Mouse (Mus musculus) heart, embryonic 13.5 days (tissue): ENCODE data around the gene Rhcg. TPM values are rescaled to one million over a fixed set of nuclear protein-coding genes. Genes with fewer than 3 reads are reported as not detected.
A peak's percentile ranks its signal among the peaks of the same experiment; 100 is the strongest.

Experiments used
- ATAC-seq: fragments of 200-750 bp; cut with Nextera tagmentation; 2 replicates; pipeline ENCODE4 v1.8.0; 2017; ENCODE audit warnings: moderate TSS enrichment; ENCODE audit not compliant: insufficient number of reproducible peaks, low FRiP score, low TSS enrichment; ENCODE audit errors: extremely low read depth
- H3K27ac ChIP-seq: fragments of 300-500 bp; sonication (generic); replicated peaks from 2 replicates; pipeline ENCODE4 v1.5.1; 2015; ENCODE audit warnings: moderate library complexity, mild to moderate bottlenecking, inconsistent platforms
- H3K27me3 ChIP-seq: fragments of 300-500 bp; sonication (generic); replicated peaks from 2 replicates; pipeline ENCODE4 v1.6.1; 2015; ENCODE audit warnings: mild to moderate bottlenecking, inconsistent platforms
- H3K36me3 ChIP-seq: fragments of 300-500 bp; sonication (generic); 2 replicates; pipeline ENCODE4 v1.6.1; 2015; ENCODE audit warnings: mild to moderate bottlenecking, inconsistent platforms
- H3K4me1 ChIP-seq: fragments of 300-500 bp; sonication (generic); 2 replicates; pipeline ENCODE4 v1.6.1; 2015; ENCODE audit warnings: inconsistent platforms
- H3K4me2 ChIP-seq: fragments of 300-500 bp; sonication (generic); 2 replicates; pipeline ENCODE4 v1.6.1; 2015; ENCODE audit warnings: inconsistent platforms, mild to moderate bottlenecking, moderate library complexity
- H3K4me3 ChIP-seq: fragments of 300-500 bp; sonication (generic); 2 replicates; pipeline ENCODE4 v1.5.1; 2015; ENCODE audit warnings: moderate library complexity, mild to moderate bottlenecking, inconsistent platforms
- H3K9ac ChIP-seq: fragments of 300-500 bp; sonication (generic); 2 replicates; pipeline ENCODE4 v1.6.1; 2015; ENCODE audit warnings: inconsistent platforms, mild to moderate bottlenecking, moderate library complexity
- H3K9me3 ChIP-seq: fragments of 300-500 bp; sonication (generic); 2 replicates; pipeline ENCODE4 v1.6.1; 2016; ENCODE audit warnings: inconsistent platforms
- WGBS: fragments of 180-500 bp; shearing (Covaris S2); methylation state at CpG from one replicate; pipeline ENCODE4 v1.1.7; 2015; ENCODE audit warnings: mixed read lengths; 5-methylcytosine and 5-hydroxymethylcytosine counted together
- polyA plus RNA-seq: library from polyadenylated mRNA; unstranded; fragments of >200 nt; fragmentation: Nextera tagmentation; extraction: Ambion mirVana; gene quantifications from 2 replicates; pipeline ENCODE4 v1.2.1, GENCODE M21; 2015

Rhcg gene
- polyA plus RNA-seq, 1 experiment from 2014 or later = not detected

DNA sequence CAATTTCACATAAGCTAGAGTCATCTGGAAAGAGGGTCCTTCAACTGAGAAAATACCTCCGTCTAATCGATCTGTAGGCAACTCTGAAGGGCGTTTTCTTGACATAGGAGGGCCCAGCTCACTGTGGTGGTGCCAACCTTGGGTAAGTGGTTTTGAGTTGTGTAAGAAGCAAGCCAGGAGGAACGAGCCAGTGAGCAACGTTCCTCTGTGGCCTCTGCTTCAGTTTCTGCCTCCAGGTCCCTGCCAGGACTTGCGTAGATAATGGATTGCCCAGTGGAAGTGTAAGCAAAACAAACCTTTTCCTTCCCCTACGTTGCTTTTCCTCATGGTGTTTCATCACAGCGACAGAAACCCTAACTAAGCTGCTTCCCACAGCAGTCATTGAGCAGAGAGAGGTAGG, 15.5 kb downstream of the Rhcg start:
- WGBS = 45% methylated on average over 8 of the region's 8 CpGs
- no peaks in the 10 kb centered on the region for H3K36me3 ChIP-seq

GRCm38 (mm10) chr7:79600122-79600521, 17.3 kb downstream of the Rhcg start:
- no peak for ATAC-seq
- Histone ChIP-seq H3K4me2 (no peak overlapping the region), H3K27me3 (peaks cover 100% of the 10 kb centered on the region), H3K36me3 (no peaks in the 10 kb centered on the region), H3K27ac (no peak overlapping the region), H3K4me3 (no peak overlapping the region), H3K9me3 (no peaks in the 10 kb centered on the region), H3K4me1 (no peaks in the 10 kb centered on the region), H3K9ac (no peak overlapping the region)
- WGBS = 65% methylated on average over 10 of the region's 10 CpGs

More for the DNA sequence above, 15.5 kb downstream of the Rhcg start:
- Histone ChIP-seq H3K9me3 (no peaks in the 10 kb centered on the region), H3K9ac (no peak overlapping the region), H3K4me3 (no peak overlapping the region), H3K27me3 (peaks cover 100% of the 10 kb centered on the region), H3K27ac (no peak overlapping the region), H3K4me1 (no peaks in the 10 kb centered on the region; the same call in 1 of the 2 replicates), H3K4me2 (no peak overlapping the region)
- no peak for ATAC-seq

- Histone ChIP-seq H3K9me3 (no peaks in the 10 kb centered on the region), H3K4me3 (no peak overlapping the region), H3K27ac (no peak overlapping the region), H3K4me2 (no peak overlapping the region), H3K9ac (no peak overlapping the region), H3K27me3 (peaks cover 99% of the 10 kb centered on the region), H3K4me1 (peaks cover 14% of the 10 kb centered on the region), H3K36me3 (no peaks in the 10 kb centered on the region)
- ATAC-seq = no peak
- WGBS = 12% methylated on average over 7 of the region's 7 CpGs
Measured at GRCm38 (mm10) chr7:79594854-79595253, 22.6 kb downstream of the Rhcg start.

DNA sequence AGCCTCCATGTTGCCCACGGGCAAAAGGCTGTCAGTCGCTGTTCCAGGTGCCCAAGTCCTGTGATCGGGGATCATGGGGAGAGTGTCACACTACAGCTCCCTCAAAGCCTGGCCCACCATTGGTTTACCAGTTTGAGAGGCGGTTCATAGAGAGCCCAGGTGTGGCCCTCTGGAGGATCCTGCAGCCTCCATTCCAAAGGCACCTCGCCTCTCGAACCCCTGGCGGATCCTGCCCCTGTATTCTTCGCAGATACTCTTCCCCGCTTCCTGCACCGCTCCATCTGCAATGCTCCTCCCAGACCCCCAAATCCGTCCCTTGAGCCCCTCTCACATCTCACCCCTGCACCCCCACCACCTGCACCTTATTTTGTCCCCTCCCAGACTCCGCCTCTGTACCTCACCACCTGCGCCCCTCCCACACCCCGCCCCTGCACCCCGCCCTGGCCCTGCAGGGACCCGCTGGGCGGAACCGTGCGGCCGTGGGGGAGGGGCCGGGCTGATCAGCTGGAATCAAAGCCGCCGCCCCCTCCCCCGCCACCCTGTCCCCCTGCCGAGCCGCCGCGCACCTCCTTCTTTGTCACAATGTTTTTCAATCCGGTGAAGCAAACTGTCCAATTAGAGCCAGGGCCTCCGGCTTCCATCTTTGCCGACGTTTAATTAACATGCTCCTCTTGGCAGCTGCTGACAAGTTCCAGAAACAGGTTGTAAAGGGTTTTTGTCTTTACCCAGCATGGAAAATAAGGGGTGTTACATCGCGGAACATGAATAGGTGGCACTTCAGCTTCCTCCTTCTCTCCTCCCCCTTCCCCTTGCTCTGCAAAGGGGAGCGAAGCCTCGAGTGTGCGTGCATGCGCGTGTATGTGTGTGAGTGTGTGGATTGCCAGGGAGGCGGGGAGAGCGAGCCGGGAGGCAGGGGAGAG, 25.4 kb downstream of the Rhcg start:
- H3K4me2 ChIP-seq = peak overlapping the region; percentile 65
- H3K9ac ChIP-seq = peak overlapping the region; percentile 38
- peak overlapping the region; percentile 45 for H3K4me3 ChIP-seq
- under 1% methylated on average over 39 of the region's 42 CpGs for whole genome bisulfite sequencing
- H3K27me3 ChIP-seq = peaks cover 96% of the 10 kb centered on the region
- no peak for ATAC-seq
- H3K36me3 ChIP-seq = no peaks in the 10 kb centered on the region
- H3K4me1 ChIP-seq = peaks cover 14% of the 10 kb centered on the region
- no peak overlapping the region for H3K27ac ChIP-seq
- H3K9me3 ChIP-seq = peaks cover 7% of the 10 kb centered on the region

GRCm38 (mm10) chr7:79590560-79591110, 26.8 kb downstream of the Rhcg start:
- WGBS = 6% methylated on average over 3 of the region's 3 CpGs

DNA sequence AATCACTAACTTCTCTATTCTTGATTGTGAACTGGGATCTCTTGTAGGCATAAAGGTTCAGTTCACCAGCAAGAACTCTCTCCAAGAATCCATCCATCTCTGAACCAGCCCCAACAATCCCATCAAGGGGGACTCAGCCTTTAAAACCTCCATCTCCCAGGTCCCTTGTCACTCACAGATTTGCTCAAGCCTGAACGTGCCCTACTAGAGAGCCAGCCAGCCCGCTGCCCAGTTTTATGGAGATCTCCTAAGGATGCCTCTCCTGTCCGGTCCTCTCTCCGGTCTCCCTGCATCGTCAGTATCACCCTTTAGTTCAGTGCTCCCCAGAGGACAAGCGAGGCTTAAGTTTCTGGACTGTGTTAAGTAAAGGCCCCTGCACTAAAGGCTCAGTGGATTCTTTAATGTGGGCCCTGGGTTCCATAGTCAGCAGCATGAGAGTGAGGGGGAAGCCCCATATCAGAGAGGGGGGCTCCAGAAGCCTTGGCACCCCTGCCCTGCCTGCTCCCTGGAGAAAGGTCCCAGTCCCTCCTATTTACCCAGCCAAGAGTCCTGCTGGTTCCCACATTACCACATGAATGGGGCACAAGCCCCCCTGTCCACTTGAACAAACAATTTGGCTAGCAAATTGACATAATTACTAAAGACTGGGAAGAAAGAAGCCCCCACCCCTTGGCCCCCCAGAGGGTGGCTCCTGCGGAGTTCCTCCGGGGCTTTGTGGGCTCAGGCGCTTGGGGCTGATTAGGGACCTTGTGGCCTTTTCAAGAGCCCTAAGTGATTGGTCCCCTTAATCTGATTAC, 27.5 kb downstream of the Rhcg start:
- peaks cover 7% of the 10 kb centered on the region for H3K9me3 ChIP-seq
- ATAC-seq = no peak
- no peak overlapping the region for H3K4me2 ChIP-seq
- no peak overlapping the region for H3K27ac ChIP-seq
- no peak overlapping the region for H3K4me3 ChIP-seq
- no peak overlapping the region for H3K9ac ChIP-seq
- H3K36me3 ChIP-seq = no peaks in the 10 kb centered on the region
- peaks cover 94% of the 10 kb centered on the region for H3K27me3 ChIP-seq
- peaks cover 14% of the 10 kb centered on the region for H3K4me1 ChIP-seq
- 15% methylated on average over 9 of the region's 9 CpGs for WGBS

More at GRCm38 (mm10) chr7:79590560-79591110, 26.8 kb downstream of the Rhcg start:
- no peak overlapping the region for H3K4me3 ChIP-seq
- H3K9ac ChIP-seq = no peak overlapping the region
- H3K4me1 ChIP-seq = peaks cover 14% of the 10 kb centered on the region
- H3K27ac ChIP-seq = no peak overlapping the region
- peaks cover 96% of the 10 kb centered on the region for H3K27me3 ChIP-seq
- no peaks in the 10 kb centered on the region for H3K36me3 ChIP-seq
- peaks cover 7% of the 10 kb centered on the region for H3K9me3 ChIP-seq
- no peak for ATAC-seq
- no peak overlapping the region for H3K4me2 ChIP-seq

DNA sequence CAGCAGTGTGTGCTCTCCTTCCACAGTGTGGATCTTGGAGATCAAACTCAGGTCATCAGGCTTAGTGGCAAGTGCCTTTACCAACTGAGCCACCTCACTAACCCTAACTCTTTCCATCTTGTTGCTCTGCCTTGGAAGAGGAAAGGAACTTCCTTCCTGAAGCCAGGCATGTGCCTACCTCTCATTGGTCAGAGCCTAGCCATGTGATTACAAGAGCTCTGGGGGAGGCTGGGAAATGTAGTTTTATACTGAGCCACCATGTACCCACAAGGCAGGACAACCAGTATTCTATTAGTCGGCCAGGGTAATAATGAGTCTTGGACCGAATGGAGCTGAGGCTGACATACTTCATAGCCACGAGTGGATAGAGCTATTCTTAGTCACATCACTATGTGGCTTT, 29.2 kb downstream of the Rhcg start:
- no peak overlapping the region for H3K27ac ChIP-seq

GRCm38 (mm10) chr7:79578851-79579241, 38.6 kb downstream of the Rhcg start:
- ATAC-seq = no peak
- Histone ChIP-seq H3K4me1 (peaks cover 24% of the 10 kb centered on the region), H3K27ac (no peak overlapping the region), H3K4me3 (peak overlapping the region; percentile 40), H3K36me3 (no peaks in the 10 kb centered on the region), H3K27me3 (peaks cover 100% of the 10 kb centered on the region), H3K4me2 (peak overlapping the region; percentile 69), H3K9me3 (no peaks in the 10 kb centered on the region), H3K9ac (peak overlapping the region; percentile 65)
- under 1% methylated on average over 20 of the region's 20 CpGs for WGBS

More for the DNA sequence above, 29.2 kb downstream of the Rhcg start:
- Histone ChIP-seq H3K9ac (no peak overlapping the region), H3K9me3 (peaks cover 7% of the 10 kb centered on the region), H3K4me1 (peaks cover 14% of the 10 kb centered on the region), H3K4me3 (no peak overlapping the region), H3K4me2 (no peak overlapping the region), H3K27me3 (peaks cover 95% of the 10 kb centered on the region), H3K36me3 (no peaks in the 10 kb centered on the region)
- 62% methylated on average over 3 of the region's 3 CpGs for WGBS
- ATAC-seq = no peak

GRCm38 (mm10) chr7:79577931-79578850, 39.3 kb downstream of the Rhcg start:
- WGBS = 6% methylated on average over 25 of the region's 25 CpGs
- Histone ChIP-seq H3K4me1 (peaks cover 24% of the 10 kb centered on the region), H3K9me3 (no peaks in the 10 kb centered on the region), H3K4me2 (peak overlapping the region; percentile 69), H3K4me3 (peak overlapping the region; percentile 40), H3K36me3 (no peaks in the 10 kb centered on the region), H3K27me3 (peaks cover 100% of the 10 kb centered on the region), H3K9ac (peak overlapping the region; percentile 65), H3K27ac (no peak overlapping the region)
- no peak for ATAC-seq

GRCm38 (mm10) chr7:79577096-79577874, 40.2 kb downstream of the Rhcg start:
- 5% methylated on average over 12 of the region's 12 CpGs for WGBS
- Histone ChIP-seq H3K9me3 (no peaks in the 10 kb centered on the region), H3K4me1 (peaks cover 24% of the 10 kb centered on the region), H3K27me3 (peaks cover 99% of the 10 kb centered on the region), H3K27ac (no peak overlapping the region), H3K4me2 (peak overlapping the region; percentile 69; the same call in 1 of the 2 replicates), H3K4me3 (no peak overlapping the region), H3K9ac (no peak overlapping the region), H3K36me3 (no peaks in the 10 kb centered on the region)
- ATAC-seq = no peak
